Mouse (Mus musculus) heart, embryonic 11.5 days (tissue): ENCODE data around the gene Lrrc20. TPM values are rescaled to one million over a fixed set of nuclear protein-coding genes. Genes with fewer than 3 reads are reported as not detected.

Experiments used
- ATAC-seq: fragments of 200-750 bp; cut with Nextera tagmentation; replicated peaks from 2 replicates; pipeline ENCODE4 v1.8.0; 2017; ENCODE audit warnings: moderate library complexity; ENCODE audit not compliant: insufficient number of reproducible peaks, low FRiP score, low TSS enrichment
- H3K27ac ChIP-seq: fragments of 300-500 bp; sonication (generic); 2 replicates; pipeline ENCODE4 v1.5.1; 2014; ENCODE audit warnings: mild to moderate bottlenecking, low read depth, low read length
- H3K27me3 ChIP-seq: fragments of 300-500 bp; sonication (generic); 2 replicates; pipeline ENCODE4 v1.6.1; 2014; ENCODE audit warnings: mild to moderate bottlenecking, low read length, mixed read lengths; ENCODE audit not compliant: control insufficient read depth, insufficient read depth
- H3K36me3 ChIP-seq: fragments of 300-500 bp; sonication (generic); 2 replicates; pipeline ENCODE4 v1.6.1; 2014; ENCODE audit warnings: mild to moderate bottlenecking, low read length, moderate library complexity, mixed read lengths; ENCODE audit not compliant: control insufficient read depth, insufficient read depth
- H3K4me1 ChIP-seq: fragments of 300-500 bp; sonication (generic); 2 replicates; pipeline ENCODE4 v1.6.1; 2014; ENCODE audit warnings: low read length; ENCODE audit not compliant: control insufficient read depth, insufficient read depth
- H3K4me2 ChIP-seq: fragments of 300-500 bp; sonication (generic); 2 replicates; pipeline ENCODE4 v1.6.1; 2014; ENCODE audit warnings: mild to moderate bottlenecking, moderate library complexity
- H3K4me3 ChIP-seq: fragments of 300-500 bp; sonication (generic); 2 replicates; pipeline ENCODE4 v1.5.1; 2014; ENCODE audit warnings: low read depth, low read length
- H3K9ac ChIP-seq: fragments of 300-500 bp; sonication (generic); 2 replicates; pipeline ENCODE4 v1.6.1; 2014; ENCODE audit warnings: mild to moderate bottlenecking, low read depth, low read length, moderate library complexity
- H3K9me3 ChIP-seq: fragments of 300-500 bp; sonication (generic); replicated peaks from 2 replicates; pipeline ENCODE4 v1.6.1; 2016; ENCODE audit warnings: low read length; ENCODE audit not compliant: control insufficient read depth
- WGBS: fragments of 180-500 bp; shearing (Covaris S2); extraction: QIAGEN DNeasy Blood & Tissue Kit; methylation state at CpG from one replicate; pipeline ENCODE4 v1.1.7; 2014; ENCODE audit not compliant: insufficient replicate concordance; 5-methylcytosine and 5-hydroxymethylcytosine counted together
- polyA plus RNA-seq: library from polyadenylated mRNA; unstranded; fragments of >200 nt; fragmentation: Nextera tagmentation; extraction: Ambion mirVana; gene quantifications from 2 replicates; pipeline ENCODE4 v1.2.1, GENCODE M21; 2014

Lrrc20 gene
- polyA plus RNA-seq, 1 experiment from 2014 or later: 12.1 TPM

- H3K4me1 ChIP-seq: peaks cover 17% of the 10 kb centered on the region
- no peaks in the 10 kb centered on the region for H3K9me3 ChIP-seq
- H3K36me3 ChIP-seq: no peaks in the 10 kb centered on the region
- H3K9ac ChIP-seq: no peak overlapping the region
- no peak overlapping the region for H3K27ac ChIP-seq
- WGBS: 54% methylated on average over 4 of the region's 4 CpGs
- no peak for ATAC-seq
- H3K4me3 ChIP-seq: no peak overlapping the region
- H3K27me3 ChIP-seq: no peaks in the 10 kb centered on the region
- H3K4me2 ChIP-seq: no peak overlapping the region
Measured at GRCm38 (mm10) chr10:61495461-61495860, 19.9 kb downstream of the Lrrc20 start.

GRCm38 (mm10) chr10:61496231-61496630 lies 20.6 kb downstream of the Lrrc20 start:
- H3K9me3 ChIP-seq: no peaks in the 10 kb centered on the region
- H3K27me3 ChIP-seq: no peaks in the 10 kb centered on the region
- no peak overlapping the region for H3K4me3 ChIP-seq
- 63% methylated on average over 9 of the region's 9 CpGs for WGBS
- H3K9ac ChIP-seq: peak overlapping the region; percentile 50; the same call in 1 of the 2 replicates
- H3K4me2 ChIP-seq: no peak overlapping the region
- H3K27ac ChIP-seq: peak overlapping the region; percentile 2; the same call in 1 of the 2 replicates
- peaks cover 17% of the 10 kb centered on the region for H3K4me1 ChIP-seq
- no peaks in the 10 kb centered on the region for H3K36me3 ChIP-seq
- ATAC-seq: no peak

- Histone ChIP-seq H3K27ac (no peak overlapping the region), H3K36me3 (no peaks in the 10 kb centered on the region), H3K9ac (no peak overlapping the region), H3K9me3 (no peaks in the 10 kb centered on the region), H3K4me1 (peaks cover 15% of the 10 kb centered on the region), H3K27me3 (no peaks in the 10 kb centered on the region), H3K4me2 (no peak overlapping the region), H3K4me3 (no peak overlapping the region)
- WGBS: 80% methylated on average over 20 of the region's 20 CpGs
- ATAC-seq: no peak
Measured at GRCm38 (mm10) chr10:61499505-61500466, 24.2 kb downstream of the Lrrc20 start.

- H3K4me1 ChIP-seq: peaks cover 7% of the 10 kb centered on the region
- ATAC-seq: no peak
- no peak overlapping the region for H3K4me2 ChIP-seq
- no peak overlapping the region for H3K9ac ChIP-seq
- 66% methylated on average over 7 of the region's 7 CpGs for WGBS
- H3K36me3 ChIP-seq: no peaks in the 10 kb centered on the region
- H3K9me3 ChIP-seq: no peaks in the 10 kb centered on the region
- no peak overlapping the region for H3K27ac ChIP-seq
- H3K27me3 ChIP-seq: no peaks in the 10 kb centered on the region
- no peak overlapping the region for H3K4me3 ChIP-seq
Measured at GRCm38 (mm10) chr10:61500756-61501155, 25.2 kb downstream of the Lrrc20 start.

GRCm38 (mm10) chr10:61504073-61504472 lies 28.5 kb downstream of the Lrrc20 start:
- H3K36me3 ChIP-seq: no peaks in the 10 kb centered on the region
- H3K9ac ChIP-seq: no peak overlapping the region
- 89% methylated on average over 2 of the region's 2 CpGs for WGBS
- H3K4me1 ChIP-seq: no peaks in the 10 kb centered on the region
- H3K27me3 ChIP-seq: no peaks in the 10 kb centered on the region
- H3K4me2 ChIP-seq: no peak overlapping the region
- no peaks in the 10 kb centered on the region for H3K9me3 ChIP-seq
- no peak overlapping the region for H3K4me3 ChIP-seq
- H3K27ac ChIP-seq: no peak overlapping the region
- no peak for ATAC-seq

GRCm38 (mm10) chr10:61506381-61507200 lies 31.0 kb downstream of the Lrrc20 start:
- no peak overlapping the region for H3K9ac ChIP-seq
- H3K27ac ChIP-seq: no peak overlapping the region
- WGBS: 86% methylated on average over 7 of the region's 7 CpGs

GRCm38 (mm10) chr10:61509873-61510272 lies 34.3 kb downstream of the Lrrc20 start:
- no peak for ATAC-seq
- H3K4me3 ChIP-seq: no peak overlapping the region
- no peaks in the 10 kb centered on the region for H3K9me3 ChIP-seq
- no peak overlapping the region for H3K4me2 ChIP-seq
- no peaks in the 10 kb centered on the region for H3K27me3 ChIP-seq
- WGBS: 82% methylated on average over 5 of the region's 5 CpGs
- peaks cover 8% of the 10 kb centered on the region for H3K4me1 ChIP-seq
- no peak overlapping the region for H3K27ac ChIP-seq
- H3K9ac ChIP-seq: no peak overlapping the region
- no peaks in the 10 kb centered on the region for H3K36me3 ChIP-seq

More at GRCm38 (mm10) chr10:61506381-61507200, 31.0 kb downstream of the Lrrc20 start:
- H3K4me2 ChIP-seq: no peak overlapping the region
- no peak overlapping the region for H3K4me3 ChIP-seq
- H3K4me1 ChIP-seq: peaks cover 8% of the 10 kb centered on the region
- no peaks in the 10 kb centered on the region for H3K36me3 ChIP-seq
- H3K27me3 ChIP-seq: no peaks in the 10 kb centered on the region
- no peak for ATAC-seq
- no peaks in the 10 kb centered on the region for H3K9me3 ChIP-seq

GRCm38 (mm10) chr10:61510809-61511208 lies 35.2 kb downstream of the Lrrc20 start:
- H3K27ac ChIP-seq: no peak overlapping the region
- H3K36me3 ChIP-seq: no peaks in the 10 kb centered on the region
- ATAC-seq: no peak; the same call in 1 of the 2 replicates
- no peaks in the 10 kb centered on the region for H3K27me3 ChIP-seq
- no peak overlapping the region for H3K9ac ChIP-seq
- 17% methylated on average over 7 of the region's 7 CpGs for WGBS
- H3K4me3 ChIP-seq: no peak overlapping the region
- peaks cover 8% of the 10 kb centered on the region for H3K4me1 ChIP-seq
- H3K4me2 ChIP-seq: no peak overlapping the region
- no peaks in the 10 kb centered on the region for H3K9me3 ChIP-seq
